Mouse (Mus musculus) gastrocnemius, adult 2 months (tissue): Measurements from ENCODE around the gene Spg11. TPM values are rescaled to one million over a fixed set of nuclear protein-coding genes. Genes with fewer than 3 reads are reported as not detected.

ENCODE experiments used
- DNase-seq: peaks from one replicate; pipeline ENCODE4 v3.0.0; 2022
- H3K27ac ChIP-seq: fragments of 200-600 bp; 2 replicates; pipeline ENCODE4 v1.8.1; 2022; ENCODE audit warnings: mild to moderate bottlenecking
- H3K4me3 ChIP-seq: fragments of 200-600 bp; 2 replicates; pipeline ENCODE4 v1.8.1; 2022; ENCODE audit warnings: mild to moderate bottlenecking, moderate library complexity
- CTCF ChIP-seq: fragments of 200-600 bp; IDR thresholded peaks from 2 replicates; pipeline ENCODE4 v1.8.1; 2022; ENCODE audit warnings: antibody characterized with exemption, mild to moderate bottlenecking, moderate library complexity
- intact Hi-C: fragments of 180-260 bp; cut with DNase I; formaldehyde crosslinking; loops from one replicate; pipeline ENCODE4 v1.15.1; 2025
- total RNA-seq, 2 experiments: library from RNA; stranded (reverse); gene quantifications; 2 replicates each; pipeline ENCODE4 v1.2.3; 2021

Gene Spg11
- total RNA-seq, 2 experiments from 2014 or later = 5.7 to 6.3 TPM

DNA sequence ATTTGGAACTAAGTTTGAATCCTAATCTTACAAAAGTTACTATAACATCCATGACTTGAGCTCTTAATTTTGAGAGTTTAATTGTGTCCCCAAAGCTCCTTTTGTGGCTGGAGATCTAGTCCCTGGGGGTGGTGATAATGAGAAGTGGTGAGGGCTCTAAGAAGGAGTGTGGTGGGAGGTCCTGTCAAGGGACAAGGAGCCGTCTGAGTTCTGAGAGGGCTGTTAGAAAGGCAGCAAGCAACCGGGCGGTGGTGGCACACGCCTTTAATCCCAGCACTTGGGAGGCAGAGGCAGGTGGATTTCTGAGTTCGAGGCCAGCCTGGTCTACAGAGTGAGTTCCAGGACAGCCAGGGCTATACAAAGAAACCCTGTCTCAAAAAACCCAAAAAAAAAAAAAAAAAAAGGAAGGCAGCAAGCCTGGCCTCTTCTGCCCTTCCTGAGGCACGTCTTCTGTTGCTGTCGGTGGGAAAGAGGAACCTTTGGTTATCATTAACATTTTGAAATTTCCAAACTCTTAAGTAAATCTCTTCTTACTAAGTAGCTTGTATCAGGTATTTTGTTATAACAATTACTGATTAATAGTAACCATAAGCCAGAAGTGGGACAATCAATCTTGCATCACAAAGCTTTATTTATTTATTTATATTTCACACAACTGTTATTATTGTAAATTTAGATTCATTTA lies 35.6 kb upstream of the Spg11 start:
- intact Hi-C loops = no loop called here
- Histone ChIP-seq H3K27ac (no peak overlapping the region), H3K4me3 (no peak overlapping the region)
- no peak for TF ChIP-seq CTCF
- DNase-seq = no peak

- TF ChIP-seq CTCF = no peak
- Histone ChIP-seq H3K27ac (no peak overlapping the region), H3K4me3 (no peak overlapping the region)
- DNase-seq = no peak
- intact Hi-C loops = no loop called here
Measured at GRCm38 (mm10) chr2:122152850-122153249, 34.7 kb upstream of the Spg11 start.

DNA sequence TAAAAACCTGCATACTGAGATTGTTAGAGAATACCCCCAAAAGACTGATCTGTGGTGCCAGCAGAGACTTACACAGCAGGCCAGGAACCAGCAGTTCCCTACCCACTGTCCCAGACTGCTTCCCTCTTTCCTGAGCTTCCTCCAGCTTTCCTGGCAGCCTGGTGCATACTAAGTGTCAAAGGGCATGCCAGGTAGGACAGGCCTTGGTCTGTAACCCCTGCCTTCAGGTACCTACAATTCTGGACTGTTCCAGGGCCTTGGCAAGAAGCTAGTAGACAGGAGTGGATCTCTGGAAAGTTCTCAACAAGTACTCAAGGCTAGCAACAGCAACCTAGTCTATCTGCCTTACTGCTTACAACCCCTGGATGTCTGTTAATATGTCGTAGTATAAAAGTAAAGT lies 33.0 kb upstream of the Spg11 start:
- Histone ChIP-seq H3K27ac (no peak overlapping the region), H3K4me3 (no peak overlapping the region)
- no peak for TF ChIP-seq CTCF
- intact Hi-C loops = no loop called here
- DNase-seq = no peak

GRCm38 (mm10) chr2:122149716-122150115 lies 31.5 kb upstream of the Spg11 start:
- intact Hi-C loops = no loop called here
- H3K27ac ChIP-seq = no peak overlapping the region
- peak overlapping the region; percentile 83 for H3K4me3 ChIP-seq
- DNase-seq = no peak
- TF ChIP-seq CTCF = no peak

GRCm38 (mm10) chr2:122149316-122149715 lies 31.1 kb upstream of the Spg11 start:
- DNase-seq = no peak

DNA sequence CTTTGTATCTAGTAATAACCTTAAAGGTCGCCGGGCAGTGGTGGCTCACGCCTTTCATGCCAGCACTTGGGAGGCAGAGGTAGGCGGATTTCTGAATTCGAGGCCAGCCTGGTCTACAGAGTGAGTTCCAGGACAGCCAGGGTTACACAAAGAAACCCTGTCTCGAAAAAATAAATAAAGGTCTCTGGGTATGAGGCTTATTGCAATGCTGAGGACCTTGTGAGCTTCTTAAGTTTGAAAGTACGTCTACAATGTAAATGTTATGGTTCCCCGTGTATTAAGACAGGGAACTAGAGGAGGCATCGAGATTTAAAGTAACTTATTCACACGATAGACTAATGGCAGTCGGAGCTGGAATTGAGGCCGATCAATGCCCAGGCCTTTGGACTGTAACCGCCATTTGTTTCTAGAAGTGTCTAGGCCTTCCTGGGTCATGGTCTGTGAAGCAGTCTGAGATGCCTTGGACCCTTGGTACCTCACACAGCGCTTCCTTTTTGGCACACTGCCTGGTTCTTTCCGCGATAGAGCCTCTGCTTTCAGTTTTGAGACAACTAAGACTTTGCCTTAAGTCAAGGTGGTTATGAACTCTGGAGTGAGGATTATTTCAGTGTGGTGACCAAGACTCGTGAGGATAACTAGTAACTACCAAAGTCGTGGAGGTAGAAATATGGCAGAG lies 30.2 kb upstream of the Spg11 start:
- TF ChIP-seq CTCF = no peak
- peak; percentile 72 for DNase-seq
- Histone ChIP-seq H3K27ac (peak overlapping the region; percentile 96), H3K4me3 (peak overlapping the region; percentile 83)
- intact Hi-C loops = loop anchor here (1.0 kb wide), 1 partner anchor 30 kb away; the partner anchor contains the start of gene Spg11

More at GRCm38 (mm10) chr2:122149316-122149715, 31.1 kb upstream of the Spg11 start:
- no peak for TF ChIP-seq CTCF
- Histone ChIP-seq H3K4me3 (peak overlapping the region; percentile 83), H3K27ac (no peak overlapping the region; the same call in 1 of the 2 replicates)
- intact Hi-C loops = no loop called here

DNA sequence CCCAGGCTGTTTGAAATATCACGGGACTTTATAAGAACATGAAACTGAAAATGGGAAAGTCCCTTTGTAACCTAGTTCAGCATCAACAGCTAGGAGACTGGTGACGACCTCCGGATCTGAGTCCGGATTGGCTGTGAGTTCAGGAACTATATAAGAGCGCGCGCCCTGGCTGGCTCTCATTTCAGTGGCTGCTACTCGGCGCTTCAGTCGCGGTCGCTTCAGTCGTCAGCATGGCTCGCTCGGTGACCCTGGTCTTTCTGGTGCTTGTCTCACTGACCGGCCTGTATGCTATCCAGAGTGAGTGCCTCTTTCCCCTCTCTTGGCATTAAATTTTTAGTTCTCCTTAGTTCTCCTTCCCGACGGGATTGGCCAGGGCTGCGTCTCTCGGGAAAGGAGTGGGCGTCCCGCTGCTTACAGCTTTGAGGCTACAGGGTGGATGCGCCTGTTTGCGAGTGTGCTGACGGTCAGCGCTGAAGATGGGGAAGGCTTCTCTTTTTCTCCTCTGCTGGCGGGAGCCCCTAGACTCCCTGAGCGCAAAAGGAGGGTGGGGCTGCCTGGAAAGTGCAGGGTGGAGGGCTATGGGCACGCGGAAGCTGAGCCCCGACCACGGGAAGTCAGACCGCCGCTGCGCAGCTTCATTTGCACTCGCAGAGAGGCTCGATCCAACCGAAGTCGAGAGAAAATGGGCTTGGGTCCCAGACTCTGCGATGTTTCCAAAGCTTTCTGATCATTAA lies 29.5 kb upstream of the Spg11 start, which contains the start of gene B2m:
Gene B2m (plus strand): TSS at position 179 of the 734 bp plus-strand sequence.
- peak; percentile 95 for DNase-seq
- Histone ChIP-seq H3K4me3 (peak within 1 kb of the TSS; percentile 83), H3K27ac (peak within 1 kb of the TSS; percentile 96)
- TF ChIP-seq CTCF = no peak
- intact Hi-C loops = loop anchor here (1.0 kb wide), 1 partner anchor 29 kb away; the partner anchor contains the start of gene Spg11

DNA sequence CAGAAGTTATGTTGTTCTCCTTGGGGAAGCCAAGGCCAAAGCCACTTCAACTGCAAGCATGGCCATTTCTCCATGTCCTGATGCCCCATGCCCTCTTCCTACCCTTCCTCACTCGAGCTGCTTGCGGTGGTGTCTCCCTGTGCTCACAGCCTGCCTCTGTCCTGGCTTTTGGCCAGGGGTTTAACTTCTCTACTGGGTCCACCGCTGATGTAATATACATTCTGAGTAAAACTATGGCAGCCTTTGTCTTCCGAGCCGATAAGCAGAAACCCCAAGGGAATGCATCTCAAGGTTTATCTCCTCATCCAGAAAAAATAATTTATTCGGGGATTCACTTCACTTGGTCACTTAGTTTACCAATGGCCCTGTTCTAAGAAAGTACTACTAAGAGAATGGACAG lies 28.5 kb upstream of the Spg11 start:
- intact Hi-C loops = no loop called here
- H3K4me3 ChIP-seq = peak overlapping the region; percentile 83
- peak overlapping the region; percentile 96 for H3K27ac ChIP-seq
- TF ChIP-seq CTCF = no peak
- DNase-seq = peak; percentile 35

- H3K4me3 ChIP-seq = no peak overlapping the region
- intact Hi-C loops = no loop called here
- TF ChIP-seq CTCF = no peak
- no peak overlapping the region for H3K27ac ChIP-seq
- DNase-seq = no peak
Measured at GRCm38 (mm10) chr2:122145756-122146155, 27.6 kb upstream of the Spg11 start.

- DNase-seq = no peak
- intact Hi-C loops = no loop called here
- no peak overlapping the region for H3K27ac ChIP-seq
Measured at GRCm38 (mm10) chr2:122143111-122143510, 24.9 kb upstream of the Spg11 start.

DNA sequence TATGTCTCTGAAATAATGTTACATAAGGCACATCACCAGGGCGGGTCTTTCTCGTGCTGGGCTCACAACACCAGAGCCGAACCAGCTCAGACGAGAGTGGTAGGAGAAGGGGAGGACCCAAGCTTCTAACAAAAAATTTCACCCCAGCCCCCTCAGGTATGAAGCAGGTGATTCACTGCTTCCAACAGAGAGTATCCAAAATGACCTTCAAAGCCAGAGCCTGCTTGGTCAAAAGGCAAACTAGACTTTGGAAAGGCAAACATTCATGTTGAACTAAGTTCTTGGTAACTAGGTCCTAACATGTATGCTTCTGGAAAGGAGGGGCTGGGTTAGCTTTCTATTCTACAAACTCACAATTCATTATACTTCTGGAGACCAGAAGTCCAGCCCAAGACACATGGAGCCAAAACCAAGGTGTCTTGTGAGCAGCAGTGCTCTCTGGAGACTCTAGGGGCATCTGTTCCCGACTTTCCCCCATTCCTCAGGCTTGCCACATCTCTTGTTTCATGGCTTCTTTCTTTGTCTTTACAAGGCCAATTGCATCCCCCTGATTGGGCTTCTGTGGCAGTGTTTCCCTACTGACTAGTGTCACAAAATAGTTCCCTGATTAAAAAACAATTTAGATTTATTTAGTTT lies 23.3 kb upstream of the Spg11 start:
- intact Hi-C loops = no loop called here
- TF ChIP-seq CTCF = no peak
- DNase-seq = no peak
- Histone ChIP-seq H3K27ac (no peak overlapping the region), H3K4me3 (no peak overlapping the region)

More at GRCm38 (mm10) chr2:122143111-122143510, 24.9 kb upstream of the Spg11 start:
- no peak for TF ChIP-seq CTCF
- H3K4me3 ChIP-seq = no peak overlapping the region

DNA sequence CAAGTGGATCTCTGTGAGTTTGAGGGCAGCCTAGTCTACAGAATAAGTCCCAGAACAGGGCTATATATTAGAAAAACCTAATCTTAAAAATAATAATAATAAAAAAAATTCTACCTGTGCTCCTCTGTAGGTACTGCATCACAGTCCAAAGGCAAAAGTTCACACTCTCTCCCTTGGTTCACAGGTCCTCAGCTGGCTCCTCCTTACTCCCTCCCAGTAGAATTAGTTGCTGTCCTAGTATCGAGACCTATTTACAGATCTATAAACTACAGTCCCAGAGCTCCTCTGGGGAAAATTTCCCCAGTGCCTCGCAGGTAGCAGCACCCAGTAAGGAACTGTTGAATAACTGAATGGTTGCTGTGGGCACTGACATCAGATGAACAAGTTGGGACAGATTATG lies 22.6 kb upstream of the Spg11 start:
- Histone ChIP-seq H3K4me3 (no peak overlapping the region), H3K27ac (no peak overlapping the region)
- TF ChIP-seq CTCF = no peak
- intact Hi-C loops = no loop called here
- DNase-seq = no peak
